Mouse (Mus musculus) embryonic facial prominence, embryonic 13.5 days (tissue): ENCODE data around the gene Fkbp5. TPM values are rescaled to one million over a fixed set of nuclear protein-coding genes. Genes with fewer than 3 reads are reported as not detected.
"Not testable (repeated sequence)": the region's sequence is repeated elsewhere in the genome, so short reads cannot be mapped to it uniquely, and the experiment has no call there.

Source experiments
- ATAC-seq: fragments of 200-750 bp; cut with Nextera tagmentation; 2 replicates; pipeline ENCODE4 v1.8.0; 2017; ENCODE audit warnings: low read depth; ENCODE audit not compliant: insufficient number of reproducible peaks, insufficient read depth, low FRiP score, low TSS enrichment
- H3K27ac ChIP-seq: fragments of 300-500 bp; sonication (generic); 2 replicates; pipeline ENCODE4 v1.5.1; 2015; ENCODE audit warnings: moderate library complexity, mild to moderate bottlenecking, inconsistent platforms
- H3K27me3 ChIP-seq: fragments of 300-500 bp; sonication (generic); 2 replicates; pipeline ENCODE4 v1.6.1; 2015; ENCODE audit warnings: mild to moderate bottlenecking, inconsistent platforms
- H3K36me3 ChIP-seq: fragments of 300-500 bp; sonication (generic); 2 replicates; pipeline ENCODE4 v1.6.1; 2015; ENCODE audit warnings: mild to moderate bottlenecking, inconsistent platforms
- H3K4me1 ChIP-seq: fragments of 300-500 bp; sonication (generic); 2 replicates; pipeline ENCODE4 v1.6.1; 2015; ENCODE audit warnings: inconsistent platforms
- H3K4me2 ChIP-seq: fragments of 300-500 bp; sonication (generic); 2 replicates; pipeline ENCODE4 v1.6.1; 2015; ENCODE audit warnings: moderate library complexity, mild to moderate bottlenecking, inconsistent platforms
- H3K4me3 ChIP-seq: fragments of 300-500 bp; sonication (generic); 2 replicates; pipeline ENCODE4 v1.5.1; 2015; ENCODE audit warnings: mild to moderate bottlenecking, inconsistent platforms
- H3K9ac ChIP-seq: fragments of 300-500 bp; sonication (generic); 2 replicates; pipeline ENCODE4 v1.6.1; 2015; ENCODE audit warnings: mild to moderate bottlenecking, inconsistent platforms
- H3K9me3 ChIP-seq: fragments of 300-500 bp; sonication (generic); 2 replicates; pipeline ENCODE4 v1.6.1; 2016; ENCODE audit warnings: inconsistent platforms
- WGBS: fragments of 180-500 bp; shearing (Covaris S2); methylation state at CpG from one replicate; pipeline ENCODE4 v1.1.7; 2015; ENCODE audit warnings: mixed read lengths; 5-methylcytosine and 5-hydroxymethylcytosine counted together
- polyA plus RNA-seq: library from polyadenylated mRNA; unstranded; fragments of >200 nt; fragmentation: Nextera tagmentation; extraction: Ambion mirVana; gene quantifications from 2 replicates; pipeline ENCODE4 v1.2.1, GENCODE M21; 2015

Gene Fkbp5
- polyA plus RNA-seq, 1 experiment from 2014 or later: 24.5 TPM

GRCm38 (mm10) chr17:28361921-28362652 lies 155.2 kb downstream of the Fkbp5 start:
- Histone ChIP-seq H3K4me1 (peaks cover 34% of the 10 kb centered on the region), H3K27me3 (peaks cover 56% of the 10 kb centered on the region), H3K4me3 (peak overlapping the region; percentile 39), H3K36me3 (no peaks in the 10 kb centered on the region), H3K9ac (peak overlapping the region; percentile 64), H3K9me3 (no peaks in the 10 kb centered on the region), H3K27ac (peak overlapping the region; percentile 40; the same call in 1 of the 2 replicates), H3K4me2 (peak overlapping the region; percentile 77)
- WGBS: 33% methylated on average over 11 of the region's 11 CpGs
- ATAC-seq: no peak

- H3K4me1 ChIP-seq: peaks cover 37% of the 10 kb centered on the region
- no peak overlapping the region for H3K4me2 ChIP-seq
- peaks cover 51% of the 10 kb centered on the region for H3K27me3 ChIP-seq
- no peak overlapping the region for H3K27ac ChIP-seq
- no peak overlapping the region for H3K4me3 ChIP-seq
- H3K9ac ChIP-seq: no peak overlapping the region
- H3K36me3 ChIP-seq: no peaks in the 10 kb centered on the region
- 80% methylated on average over 9 of the region's 9 CpGs for WGBS
- no peaks in the 10 kb centered on the region for H3K9me3 ChIP-seq
- ATAC-seq: no peak
These were observed 156.6 kb downstream of the Fkbp5 start for GRCm38 (mm10) chr17:28360531-28361277.

- not testable (repeated sequence) for H3K27ac ChIP-seq, H3K4me3 ChIP-seq, H3K36me3 ChIP-seq, ATAC-seq, H3K4me2 ChIP-seq, H3K9ac ChIP-seq, H3K9me3 ChIP-seq
- H3K4me1 ChIP-seq: peaks cover 24% of the 10 kb centered on the region
- H3K27me3 ChIP-seq: peaks cover 33% of the 10 kb centered on the region
- 15% methylated on average over 24 of the region's 24 CpGs for WGBS
These were observed 158.6 kb downstream of the Fkbp5 start for GRCm38 (mm10) chr17:28358576-28359261.

GRCm38 (mm10) chr17:28355871-28356270 lies 161.5 kb downstream of the Fkbp5 start:
- Histone ChIP-seq H3K27me3 (peaks cover 24% of the 10 kb centered on the region), H3K27ac (no peak overlapping the region), H3K9ac (no peak overlapping the region), H3K9me3 (no peaks in the 10 kb centered on the region), H3K4me1 (peaks cover 22% of the 10 kb centered on the region), H3K4me3 (no peak overlapping the region), H3K4me2 (no peak overlapping the region), H3K36me3 (no peaks in the 10 kb centered on the region)
- WGBS: 83% methylated on average over 12 of the region's 12 CpGs
- no peak for ATAC-seq

GRCm38 (mm10) chr17:28352018-28352417 lies 165.3 kb downstream of the Fkbp5 start:
- Histone ChIP-seq H3K36me3 (no peaks in the 10 kb centered on the region), H3K9ac (peak overlapping the region; percentile 97), H3K27me3 (no peaks in the 10 kb centered on the region), H3K4me2 (peak overlapping the region; percentile 81), H3K27ac (peak overlapping the region; percentile 100), H3K4me3 (peak overlapping the region; percentile 94), H3K9me3 (no peaks in the 10 kb centered on the region), H3K4me1 (peaks cover 43% of the 10 kb centered on the region)
- ATAC-seq: no peak
- 15% methylated on average over 11 of the region's 11 CpGs for WGBS

GRCm38 (mm10) chr17:28351353-28351890 lies 165.9 kb downstream of the Fkbp5 start:
- under 1% methylated on average over 29 of the region's 29 CpGs for WGBS
- H3K9ac ChIP-seq: peak overlapping the region; percentile 97
- no peaks in the 10 kb centered on the region for H3K27me3 ChIP-seq
- peak overlapping the region; percentile 81 for H3K4me2 ChIP-seq
- H3K36me3 ChIP-seq: no peaks in the 10 kb centered on the region
- peak; percentile 3; the same call in 1 of the 2 replicates for ATAC-seq
- peak overlapping the region; percentile 94 for H3K4me3 ChIP-seq
- peak overlapping the region; percentile 100 for H3K27ac ChIP-seq
- H3K4me1 ChIP-seq: peaks cover 48% of the 10 kb centered on the region
- H3K9me3 ChIP-seq: no peaks in the 10 kb centered on the region

GRCm38 (mm10) chr17:28350466-28351352 lies 166.6 kb downstream of the Fkbp5 start, which contains the start of gene Tead3:
Gene Tead3, minus strand, starts transcription at chr17:28350817.
- H3K27ac ChIP-seq: peak within 1 kb of the TSS; percentile 100
- H3K9me3 ChIP-seq: no peaks in the 10 kb centered on the region
- H3K4me3 ChIP-seq: peak within 1 kb of the TSS; percentile 94
- peak within 1 kb of the TSS; percentile 81 for H3K4me2 ChIP-seq
- peak; percentile 85 for ATAC-seq
- peak within 1 kb of the TSS; percentile 97 for H3K9ac ChIP-seq
- peaks cover 52% of the 10 kb centered on the region for H3K4me1 ChIP-seq
- no peaks in the 10 kb centered on the region for H3K27me3 ChIP-seq
- no peaks in the 10 kb centered on the region for H3K36me3 ChIP-seq
- WGBS: under 1% methylated on average over 61 of the region's 73 CpGs

GRCm38 (mm10) chr17:28349901-28350465 lies 167.3 kb downstream of the Fkbp5 start:
- Histone ChIP-seq H3K36me3 (no peaks in the 10 kb centered on the region), H3K27ac (peak overlapping the region; percentile 100), H3K9me3 (no peaks in the 10 kb centered on the region), H3K27me3 (no peaks in the 10 kb centered on the region), H3K9ac (peak overlapping the region; percentile 97), H3K4me1 (peaks cover 59% of the 10 kb centered on the region), H3K4me3 (peak overlapping the region; percentile 94), H3K4me2 (peak overlapping the region; percentile 81)
- WGBS: under 1% methylated on average over 48 of the region's 54 CpGs
- ATAC-seq: peak; percentile 2; the same call in 1 of the 2 replicates

GRCm38 (mm10) chr17:28349264-28349880 lies 168.0 kb downstream of the Fkbp5 start:
- H3K4me3 ChIP-seq: peak overlapping the region; percentile 94
- peak overlapping the region; percentile 97 for H3K9ac ChIP-seq
- H3K27ac ChIP-seq: peak overlapping the region; percentile 100
- no peaks in the 10 kb centered on the region for H3K9me3 ChIP-seq
- 5% methylated on average over 11 of the region's 13 CpGs for WGBS
- H3K4me1 ChIP-seq: peaks cover 65% of the 10 kb centered on the region
- H3K4me2 ChIP-seq: peak overlapping the region; percentile 81
- no peaks in the 10 kb centered on the region for H3K27me3 ChIP-seq
- no peaks in the 10 kb centered on the region for H3K36me3 ChIP-seq
- no peak for ATAC-seq
